Mouse (Mus musculus) embryonic facial prominence, embryonic 11.5 days (tissue): ENCODE measurements around the gene Hps5. TPM values are rescaled to one million over a fixed set of nuclear protein-coding genes. Genes with fewer than 3 reads are reported as not detected.
"Not testable (repeated sequence)": the region's sequence is repeated elsewhere in the genome, so short reads cannot be mapped to it uniquely, and the experiment has no call there.

Experiments used
- ATAC-seq: fragments of 200-750 bp; cut with Nextera tagmentation; replicated peaks from 2 replicates; pipeline ENCODE4 v1.8.0; 2017; ENCODE audit warnings: low read depth; ENCODE audit not compliant: insufficient number of reproducible peaks, low FRiP score, low TSS enrichment
- DNase-seq: peaks from one replicate; pipeline ENCODE4 v3.0.0-alpha.2; 2015; ENCODE audit warnings: low spot score
- H3K27ac ChIP-seq: fragments of 300-500 bp; sonication (generic); replicated peaks from 2 replicates; pipeline ENCODE4 v1.5.1; 2014; ENCODE audit warnings: mild to moderate bottlenecking, low read depth, low read length, control low read depth
- H3K27me3 ChIP-seq: fragments of 300-500 bp; sonication (generic); 2 replicates; pipeline ENCODE4 v1.6.1; 2014; ENCODE audit warnings: mild to moderate bottlenecking, low read length, moderate library complexity, mixed read lengths; ENCODE audit not compliant: control insufficient read depth, insufficient read depth
- H3K36me3 ChIP-seq: fragments of 300-500 bp; sonication (generic); replicated peaks from 2 replicates; pipeline ENCODE4 v1.6.1; 2014; ENCODE audit warnings: low read depth, mild to moderate bottlenecking, low read length, moderate library complexity, mixed read lengths; ENCODE audit not compliant: control insufficient read depth, insufficient read depth
- H3K4me1 ChIP-seq: fragments of 300-500 bp; sonication (generic); 2 replicates; pipeline ENCODE4 v1.6.1; 2014; ENCODE audit warnings: low read length, mixed read lengths; ENCODE audit not compliant: control insufficient read depth, insufficient read depth
- H3K4me2 ChIP-seq: fragments of 300-500 bp; sonication (generic); 2 replicates; pipeline ENCODE4 v1.6.1; 2014; ENCODE audit warnings: low read depth, mild to moderate bottlenecking, control low read depth, low read length, moderate library complexity
- H3K4me3 ChIP-seq: fragments of 300-500 bp; sonication (generic); 2 replicates; pipeline ENCODE4 v1.5.1; 2014; ENCODE audit warnings: low read depth, low read length, control low read depth
- H3K9ac ChIP-seq: fragments of 300-500 bp; sonication (generic); replicated peaks from 2 replicates; pipeline ENCODE4 v1.6.1; 2014; ENCODE audit warnings: mild to moderate bottlenecking, control low read depth, low read length
- H3K9me3 ChIP-seq: fragments of 300-500 bp; sonication (generic); replicated peaks from 2 replicates; pipeline ENCODE4 v1.6.1; 2016; ENCODE audit warnings: mild to moderate bottlenecking, low read length, inconsistent platforms, mixed read lengths; ENCODE audit not compliant: control insufficient read depth
- WGBS: fragments of 180-500 bp; shearing (Covaris S2); extraction: QIAGEN DNeasy Blood & Tissue Kit; methylation state at CpG from one replicate; pipeline ENCODE4 v1.1.7; 2014; 5-methylcytosine and 5-hydroxymethylcytosine counted together
- polyA plus RNA-seq: library from polyadenylated mRNA; unstranded; fragments of >200 nt; fragmentation: Nextera tagmentation; extraction: Ambion mirVana; gene quantifications from 2 replicates; pipeline ENCODE4 v1.2.1, GENCODE M21; 2014

The Hps5 gene
- polyA plus RNA-seq, 1 experiment from 2014 or later: 14.8 TPM

DNA sequence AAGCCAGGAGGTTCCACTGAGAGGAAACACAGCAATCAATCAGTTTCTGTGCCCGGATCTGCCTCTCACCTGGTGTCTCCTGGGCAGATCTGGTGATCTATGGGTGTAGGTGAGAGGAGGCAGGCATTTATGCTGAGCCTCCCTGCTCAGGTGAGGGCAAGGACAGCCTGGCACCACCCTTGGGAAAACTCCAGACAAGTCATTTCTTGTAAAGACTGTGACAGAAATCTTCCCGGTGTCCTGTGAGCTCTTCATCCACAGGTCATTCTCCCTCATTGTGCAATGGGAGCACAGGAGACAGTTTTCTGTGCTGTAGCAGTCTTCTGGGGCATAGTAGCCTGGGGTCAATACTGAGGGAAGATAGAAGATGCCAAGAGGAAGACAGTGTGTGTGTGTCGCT, 53.0 kb downstream of the Hps5 start, which contains the start of gene Saa1:
Gene Saa1 (minus strand): TSS at position 101 of the 400 bp plus-strand sequence.
- H3K4me2 ChIP-seq, DNase-seq, H3K4me1 ChIP-seq, H3K9ac ChIP-seq, H3K27ac ChIP-seq, H3K4me3 ChIP-seq, H3K9me3 ChIP-seq, H3K36me3 ChIP-seq, ATAC-seq, H3K27me3 ChIP-seq: not testable (repeated sequence)
- 80% methylated on average over 3 of the region's 3 CpGs for WGBS

GRCm38 (mm10) chr7:46740041-46740440, 55.8 kb downstream of the Hps5 start:
- WGBS: 75% methylated on average over 5 of the region's 5 CpGs
- not testable (repeated sequence) for H3K9me3 ChIP-seq

DNA sequence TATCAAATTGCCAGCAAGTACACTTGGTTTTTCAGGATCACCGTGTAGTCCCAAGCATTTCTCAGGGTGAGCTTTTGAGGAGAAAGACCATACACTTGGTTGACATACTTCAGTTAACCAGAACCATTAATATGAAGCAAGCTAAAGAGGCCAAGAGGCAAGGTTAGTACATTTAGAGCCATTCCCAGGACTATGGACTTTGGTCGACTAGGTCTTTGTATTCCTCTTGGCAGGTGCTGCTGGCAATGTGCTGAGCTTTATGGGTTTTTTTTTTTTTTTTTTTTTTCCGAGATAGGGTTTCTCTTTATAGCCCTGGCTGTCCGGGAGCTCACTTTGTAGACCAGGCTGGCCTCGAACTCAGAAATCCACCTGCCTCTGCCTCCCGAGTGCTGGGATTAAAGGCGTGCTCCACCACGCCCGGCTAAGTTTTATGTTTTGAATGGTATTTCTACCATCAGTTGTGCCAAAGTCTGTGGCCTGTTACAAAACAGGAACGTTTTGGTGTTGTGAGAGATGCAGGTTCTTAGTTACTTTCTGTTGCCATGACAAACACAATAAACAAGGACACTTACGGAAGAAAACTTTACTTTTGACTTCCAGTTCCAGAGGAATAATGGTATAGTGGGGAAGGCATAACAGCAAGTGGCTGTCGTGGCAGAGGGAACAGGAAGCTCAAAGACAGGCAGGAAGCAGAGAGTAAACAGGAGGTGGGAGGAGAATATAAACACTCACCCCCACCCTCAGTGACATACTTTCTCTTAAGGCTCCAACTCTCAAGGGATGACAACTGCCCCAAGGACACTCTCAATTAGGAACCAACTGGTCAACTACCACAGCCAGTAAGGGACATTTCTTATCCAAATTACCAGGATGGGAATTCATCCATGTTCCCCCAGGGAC, 57.1 kb downstream of the Hps5 start:
- no peak overlapping the region for H3K9ac ChIP-seq
- H3K27me3 ChIP-seq: no peaks in the 10 kb centered on the region
- H3K4me2 ChIP-seq: no peak overlapping the region
- H3K4me3 ChIP-seq: no peak overlapping the region
- no peaks in the 10 kb centered on the region for H3K9me3 ChIP-seq
- DNase-seq (no peak), ATAC-seq (no peak)
- H3K27ac ChIP-seq: no peak overlapping the region
- no peaks in the 10 kb centered on the region for H3K36me3 ChIP-seq
- no peaks in the 10 kb centered on the region for H3K4me1 ChIP-seq
- 82% methylated on average over 12 of the region's 12 CpGs for WGBS

More at GRCm38 (mm10) chr7:46740041-46740440, 55.8 kb downstream of the Hps5 start:
- H3K9ac ChIP-seq, H3K27me3 ChIP-seq, DNase-seq, H3K4me1 ChIP-seq, H3K27ac ChIP-seq, H3K36me3 ChIP-seq, H3K4me3 ChIP-seq, H3K4me2 ChIP-seq, ATAC-seq: not testable (repeated sequence)

- Histone ChIP-seq H3K4me1 (no peaks in the 10 kb centered on the region), H3K27ac (no peak overlapping the region), H3K4me3 (no peak overlapping the region), H3K9me3 (no peaks in the 10 kb centered on the region), H3K4me2 (no peak overlapping the region), H3K36me3 (no peaks in the 10 kb centered on the region), H3K27me3 (no peaks in the 10 kb centered on the region), H3K9ac (no peak overlapping the region)
- DNase-seq: no peak
- no peak for ATAC-seq
- 84% methylated on average over 2 of the region's 2 CpGs for WGBS
Measured at GRCm38 (mm10) chr7:46734983-46735382, 60.9 kb downstream of the Hps5 start.

DNA sequence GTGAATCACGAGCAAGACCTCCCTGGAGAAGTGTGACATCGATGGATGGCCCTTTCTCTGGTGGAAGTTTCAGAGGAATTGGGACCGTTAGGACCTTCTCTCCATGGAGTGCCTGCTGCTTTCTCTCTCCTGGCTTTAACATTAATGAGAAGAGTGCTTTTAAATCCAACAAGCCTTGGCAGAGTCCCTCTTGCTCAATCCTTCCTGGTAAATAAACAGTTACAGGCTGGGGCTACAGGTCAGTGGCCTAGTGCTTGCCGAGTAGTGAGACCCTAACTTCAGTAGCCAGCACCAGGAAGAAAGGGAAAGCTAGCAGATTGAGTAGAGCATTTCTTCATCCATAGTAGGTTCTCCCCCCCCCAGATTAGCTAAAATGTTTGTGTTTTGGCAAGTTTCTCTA, 63.4 kb downstream of the Hps5 start, which contains the start of gene Saa4:
Gene Saa4 (minus strand): TSS at position 146 of the 400 bp plus-strand sequence.
- Histone ChIP-seq H3K9ac (no peak within 1 kb of the TSS), H3K27me3 (no peaks in the 10 kb centered on the region), H3K4me2 (no peak within 1 kb of the TSS), H3K4me1 (no peaks in the 10 kb centered on the region), H3K4me3 (no peak within 1 kb of the TSS), H3K27ac (no peak within 1 kb of the TSS), H3K36me3 (no peaks in the 10 kb centered on the region), H3K9me3 (no peaks in the 10 kb centered on the region)
- DNase-seq: no peak
- 88% methylated on average over 4 of the region's 4 CpGs for WGBS
- ATAC-seq: no peak

- no peaks in the 10 kb centered on the region for H3K36me3 ChIP-seq
- H3K9ac ChIP-seq: no peak overlapping the region
- no peaks in the 10 kb centered on the region for H3K4me1 ChIP-seq
- no peaks in the 10 kb centered on the region for H3K27me3 ChIP-seq
- no peaks in the 10 kb centered on the region for H3K9me3 ChIP-seq
- WGBS: 93% methylated on average over 1 of the region's 1 CpGs
- H3K4me3 ChIP-seq: no peak overlapping the region
- H3K4me2 ChIP-seq: no peak overlapping the region
- DNase-seq: no peak
- no peak for ATAC-seq
- no peak overlapping the region for H3K27ac ChIP-seq
Measured at GRCm38 (mm10) chr7:46727584-46727983, 68.3 kb downstream of the Hps5 start.

GRCm38 (mm10) chr7:46724396-46724795, 71.5 kb downstream of the Hps5 start:
- Histone ChIP-seq H3K36me3 (no peaks in the 10 kb centered on the region), H3K9ac (no peak overlapping the region), H3K4me2 (no peak overlapping the region), H3K27me3 (no peaks in the 10 kb centered on the region), H3K4me1 (no peaks in the 10 kb centered on the region), H3K9me3 (no peaks in the 10 kb centered on the region), H3K4me3 (no peak overlapping the region), H3K27ac (no peak overlapping the region)
- WGBS: 78% methylated on average over 5 of the region's 5 CpGs
- DNase-seq (no peak), ATAC-seq (no peak)

DNA sequence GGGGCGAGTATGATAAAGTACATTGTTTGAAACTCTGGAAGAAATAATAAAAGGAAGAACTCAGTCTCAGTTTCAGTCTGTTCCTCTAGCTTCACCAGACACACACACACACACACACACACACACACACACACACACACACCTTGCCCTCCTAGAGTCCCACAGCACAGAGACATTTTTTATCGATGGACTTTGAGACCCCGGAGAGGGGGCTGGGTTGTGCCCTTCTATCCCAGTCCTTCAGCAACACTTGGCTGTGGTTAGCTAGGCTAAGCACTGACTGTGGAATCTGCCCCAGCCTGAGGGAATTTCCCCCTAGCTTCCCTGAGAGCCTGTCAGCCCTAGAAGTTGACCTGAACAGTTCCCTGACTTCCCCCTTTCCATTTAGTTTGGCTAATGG, 72.0 kb downstream of the Hps5 start:
- H3K27me3 ChIP-seq: no peaks in the 10 kb centered on the region
- ATAC-seq: no peak
- WGBS: 81% methylated on average over 3 of the region's 3 CpGs

More for the DNA sequence above, 72.0 kb downstream of the Hps5 start:
- H3K27ac ChIP-seq: no peak overlapping the region
- no peak overlapping the region for H3K4me2 ChIP-seq
- no peak for DNase-seq
- H3K9ac ChIP-seq: no peak overlapping the region
- no peaks in the 10 kb centered on the region for H3K36me3 ChIP-seq
- no peak overlapping the region for H3K4me3 ChIP-seq
- H3K4me1 ChIP-seq: no peaks in the 10 kb centered on the region
- no peaks in the 10 kb centered on the region for H3K9me3 ChIP-seq
